Mouse (Mus musculus): ENCODE data around the gene Atg16l1.
"Not testable (repeated sequence)": the region's sequence is repeated elsewhere in the genome, so short reads cannot be mapped to it uniquely, and the experiment has no call there.

Gene Atg16l1

GRCm38 (mm10) chr1:87773336-87773735, 17.7 kb downstream of the Atg16l1 start:
- no peak for DNase-seq (ENCODE audit: low read depth)

DNA sequence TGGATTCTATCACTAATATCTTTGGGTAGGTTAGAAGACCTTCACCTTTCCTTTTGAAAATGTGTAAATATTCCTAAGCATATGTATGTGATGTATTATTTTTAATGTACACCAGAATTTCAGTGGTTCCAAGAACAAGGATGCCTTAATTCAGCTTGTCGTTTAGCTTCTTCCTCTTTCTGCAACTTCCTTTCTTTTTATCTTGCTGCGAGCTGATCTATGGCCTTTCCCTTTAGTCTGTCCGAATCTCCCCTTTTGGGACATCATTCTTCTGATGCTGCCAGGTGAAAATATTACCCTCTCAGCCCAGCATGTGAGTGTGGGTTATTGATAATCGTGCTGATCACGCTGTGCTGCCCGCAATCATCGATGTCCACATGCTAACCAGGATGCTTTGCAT, 19.2 kb downstream of the Atg16l1 start:
- no peak for DNase-seq (ENCODE audit: low read depth)

DNA sequence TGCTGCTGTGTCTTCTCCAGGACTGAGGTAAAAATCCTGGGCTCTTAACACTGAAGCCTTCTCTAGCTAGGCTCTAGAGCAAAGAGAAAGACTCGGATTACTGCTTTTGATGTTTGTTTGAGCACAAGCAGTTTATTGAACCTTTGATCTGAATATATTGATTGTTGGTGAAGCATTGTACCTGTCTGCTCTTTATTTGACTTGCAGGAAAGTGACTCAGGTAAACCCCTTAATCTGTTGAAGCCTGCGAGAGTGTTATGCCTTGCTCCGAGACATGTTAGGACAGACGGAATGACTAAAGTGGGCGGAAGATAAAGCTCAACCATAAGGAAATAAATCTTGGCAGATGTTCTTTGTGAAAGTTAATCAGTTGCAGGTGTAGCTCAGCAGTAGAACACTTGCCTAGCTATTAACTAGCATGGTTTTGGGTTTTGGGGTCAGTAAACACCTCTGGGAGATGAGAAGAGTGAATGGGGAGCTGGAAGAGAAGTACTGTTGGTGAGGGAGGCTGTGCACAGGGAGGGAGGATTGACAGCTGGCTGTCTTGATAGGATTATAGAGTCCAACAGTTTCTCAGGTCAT, 23.6 kb downstream of the Atg16l1 start:
- no peak for DNase-seq (ENCODE audit: low read depth)

- DNase-seq (ENCODE audit: low read depth) = no peak
Observed at GRCm38 (mm10) chr1:87785703-87786102, 30.0 kb downstream of the Atg16l1 start.

- DNase-seq (ENCODE audit: low read depth) = no peak
Observed at GRCm38 (mm10) chr1:87786251-87786650, 30.6 kb downstream of the Atg16l1 start.

GRCm38 (mm10) chr1:87789665-87790064, 34.0 kb downstream of the Atg16l1 start:
- no peak for DNase-seq (ENCODE audit: low read depth)

DNA sequence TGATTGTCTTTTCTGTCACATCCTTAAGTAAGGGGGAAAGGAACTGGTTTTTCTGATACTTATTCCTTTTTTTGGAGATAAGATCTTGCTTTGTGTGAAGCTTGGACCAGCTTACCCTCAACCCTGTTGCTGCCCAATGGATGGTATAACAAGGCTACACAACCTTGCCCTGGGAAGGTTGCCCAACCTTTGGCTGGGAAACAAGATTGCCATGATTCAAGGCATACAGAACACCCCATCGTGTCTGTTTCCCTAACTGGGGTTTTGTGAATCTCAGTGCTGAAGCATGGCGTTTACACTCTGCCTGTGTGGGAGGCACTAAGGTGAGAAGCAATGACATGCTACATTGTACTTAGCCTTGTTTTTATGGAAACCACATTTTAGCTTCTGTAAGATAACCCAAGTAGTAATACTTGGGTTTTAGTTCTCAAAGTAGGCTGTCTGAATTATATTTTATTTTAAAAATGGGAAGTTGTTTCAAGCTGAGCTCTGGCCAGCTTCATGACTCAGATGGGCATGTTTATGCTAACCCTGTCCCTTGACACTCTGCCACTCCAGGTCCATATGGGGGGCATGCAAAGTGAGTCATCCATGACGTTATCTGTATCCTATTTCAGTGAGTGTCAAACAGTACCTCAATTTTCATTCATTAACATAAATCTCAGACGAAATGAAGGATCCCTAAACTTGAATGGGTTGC, 36.9 kb downstream of the Atg16l1 start:
- DNase-seq (ENCODE audit: low read depth) = no peak

DNA sequence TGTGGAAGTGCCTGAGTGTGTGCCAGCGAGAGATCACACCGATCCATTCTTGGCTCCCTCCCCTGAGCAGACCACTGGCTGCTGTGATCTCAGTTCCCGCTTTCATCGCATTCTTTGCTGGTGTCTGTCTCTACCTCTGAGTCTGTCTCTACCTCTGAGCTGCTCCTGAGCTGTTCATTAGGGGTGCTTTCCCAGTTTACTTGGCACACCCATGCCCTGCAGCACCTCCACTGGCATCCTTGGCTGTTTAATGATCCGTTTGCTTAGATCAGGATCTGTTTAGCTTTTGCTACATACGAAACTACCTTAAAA, 37.4 kb downstream of the Atg16l1 start:
- DNase-seq (ENCODE audit: low read depth) = no peak

DNA sequence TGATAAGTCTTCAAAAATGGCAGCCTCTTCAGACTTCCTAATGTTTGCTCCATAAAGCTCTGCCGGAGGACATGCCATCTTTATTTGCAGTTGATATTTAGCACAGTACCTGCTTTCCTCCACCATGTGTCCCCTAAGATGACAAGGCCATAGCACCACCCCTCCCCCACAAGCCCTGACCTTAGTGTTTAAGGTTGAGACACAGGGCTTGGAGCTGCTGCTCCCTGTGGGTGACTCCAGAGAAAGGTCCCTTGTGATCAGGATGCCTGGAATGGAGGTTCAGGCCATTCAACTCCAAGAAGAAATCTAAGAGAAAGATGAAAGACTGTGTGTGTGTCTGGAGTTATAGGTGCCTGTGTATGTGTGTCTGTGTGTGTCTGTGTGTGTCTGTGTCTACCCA, 42.0 kb downstream of the Atg16l1 start:
- no peak for DNase-seq (ENCODE audit: low read depth)

DNA sequence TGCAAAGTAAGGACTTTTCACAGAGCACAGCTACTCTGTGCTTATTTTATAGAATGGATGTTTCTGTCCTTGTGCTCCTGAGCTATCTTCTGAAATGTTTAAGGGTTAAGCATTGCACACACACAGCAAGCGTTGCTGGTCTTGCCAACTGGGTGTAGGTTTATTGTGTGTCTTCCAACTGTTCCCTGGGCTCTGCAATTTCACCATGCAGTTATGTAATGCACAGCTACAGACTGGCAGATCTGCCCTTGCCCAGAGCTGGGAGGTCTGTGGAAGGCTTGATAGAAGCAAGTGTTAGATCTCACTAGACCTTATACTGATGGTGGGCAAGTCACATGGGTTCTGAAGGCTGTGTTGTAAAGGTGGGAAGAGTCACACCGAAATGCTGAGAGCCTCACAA, 42.6 kb downstream of the Atg16l1 start:
- DNase-seq (ENCODE audit: low read depth) = no peak

GRCm38 (mm10) chr1:87803576-87803975, 47.9 kb downstream of the Atg16l1 start, which contains the start of gene Sag:
TSS of gene Sag (plus strand) at chr1:87803680.
- no peak for DNase-seq (ENCODE audit: low read depth)

DNA sequence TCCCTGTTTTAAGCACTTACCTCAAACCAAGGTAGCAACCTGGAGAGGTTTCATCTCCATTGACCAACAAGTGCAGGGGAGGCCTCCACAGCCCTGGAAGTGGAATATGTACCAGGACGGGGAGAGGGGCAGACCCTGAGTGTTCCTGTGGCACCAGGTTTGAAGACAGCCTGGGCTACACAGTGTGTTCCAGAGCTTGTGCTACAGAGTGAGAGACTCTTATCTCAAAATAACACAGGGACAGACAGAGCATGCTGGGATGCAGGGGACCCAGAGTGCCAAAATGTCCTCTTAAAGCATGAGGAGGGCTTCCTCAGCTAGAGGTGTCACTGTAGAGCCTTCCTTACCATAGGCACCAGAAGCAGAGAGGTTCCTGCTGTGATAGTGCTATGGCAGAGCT, 52.1 kb downstream of the Atg16l1 start:
- DNase-seq (ENCODE audit: low read depth) = no peak

DNA sequence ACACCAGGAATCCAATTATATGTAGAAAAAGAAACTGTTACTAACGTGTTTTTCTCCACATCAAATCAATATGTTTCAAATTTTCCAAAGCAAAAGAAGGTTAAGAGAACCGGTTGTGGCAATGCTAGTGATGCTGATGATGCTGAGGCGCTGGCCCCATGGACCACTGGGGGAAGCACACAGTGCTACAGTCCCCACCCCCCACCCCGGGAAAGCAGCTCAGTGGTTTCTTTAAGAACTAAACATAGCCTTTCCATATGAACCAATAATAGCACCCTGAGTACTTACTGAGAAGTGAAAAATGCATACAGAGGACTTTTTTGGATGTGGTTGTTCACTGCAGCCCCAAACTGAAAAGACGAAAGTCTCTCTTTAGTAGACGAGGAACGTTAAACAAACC, 55.7 kb downstream of the Atg16l1 start:
- peak; percentile 53 for DNase-seq (ENCODE audit: low read depth)

DNA sequence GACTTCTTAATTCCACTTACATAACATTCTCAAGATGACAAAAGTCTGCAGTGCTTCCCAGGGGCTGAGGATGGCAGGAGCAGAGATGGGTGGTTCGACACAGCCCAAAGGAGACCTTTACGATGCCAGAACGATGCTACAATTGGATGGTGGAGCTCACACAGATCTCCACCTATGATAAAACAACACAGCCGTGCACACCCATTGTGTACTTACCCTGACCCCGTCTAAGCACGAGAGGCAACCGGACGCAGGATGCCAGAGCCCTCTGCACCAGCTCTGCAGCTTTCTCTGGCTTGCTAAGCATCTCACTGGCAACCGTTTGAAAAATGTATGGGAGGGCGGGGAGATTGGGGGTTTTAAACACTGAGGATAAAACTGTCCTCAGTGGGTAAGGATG, 56.4 kb downstream of the Atg16l1 start:
- DNase-seq (ENCODE audit: low read depth) = no peak

GRCm38 (mm10) chr1:87813155-87813554, 57.5 kb downstream of the Atg16l1 start:
- DNase-seq (ENCODE audit: low read depth) = no peak

GRCm38 (mm10) chr1:87813681-87814080, 58.0 kb downstream of the Atg16l1 start:
- DNase-seq (ENCODE audit: low read depth) = peak; percentile 44

- no peak for DNase-seq (ENCODE audit: low read depth)
Observed at GRCm38 (mm10) chr1:87824420-87824995, 68.8 kb downstream of the Atg16l1 start.

DNA sequence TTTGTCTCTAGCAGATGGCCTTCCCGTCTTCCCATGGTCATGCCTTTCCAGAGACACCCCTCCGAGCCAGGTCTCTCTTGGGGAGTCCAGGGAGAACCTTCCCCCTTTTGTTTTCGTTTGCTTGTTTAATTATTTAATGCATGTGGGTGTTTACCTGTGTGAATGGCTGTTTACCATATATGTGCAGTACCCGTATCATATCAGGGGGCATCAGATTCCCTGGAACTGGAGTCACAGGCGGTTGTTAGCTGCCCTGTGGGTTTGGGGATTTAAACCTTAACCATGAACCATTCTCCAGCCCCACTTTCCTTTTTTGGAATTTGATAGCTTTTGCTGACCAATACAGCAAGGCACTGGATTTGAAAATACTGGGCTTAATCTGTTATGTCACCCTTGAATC, 69.6 kb downstream of the Atg16l1 start:
- no peak for DNase-seq (ENCODE audit: low read depth)

- DNase-seq (ENCODE audit: low read depth) = no peak
Observed at GRCm38 (mm10) chr1:87825991-87826390, 70.3 kb downstream of the Atg16l1 start.

GRCm38 (mm10) chr1:87826474-87826873, 70.8 kb downstream of the Atg16l1 start:
- no peak for DNase-seq (ENCODE audit: low read depth)

- DNase-seq (ENCODE audit: low read depth) = not testable (repeated sequence)
Observed at GRCm38 (mm10) chr1:87827476-87827875, 71.8 kb downstream of the Atg16l1 start.

GRCm38 (mm10) chr1:87828185-87828584, 72.5 kb downstream of the Atg16l1 start:
- peak; percentile 91 for DNase-seq (ENCODE audit: low read depth)

- DNase-seq (ENCODE audit: low read depth) = peak; percentile 72
Observed at GRCm38 (mm10) chr1:87828926-87829580, 73.4 kb downstream of the Atg16l1 start.
